Mouse (Mus musculus) T-cell, adult 2 months (primary cell): ENCODE data around the gene Polr2h.

Source experiments
- DNase-seq: peaks from one replicate; pipeline ENCODE4 v3.0.0; 2022; ENCODE audit warnings: low spot score

Gene Polr2h

GRCm38 (mm10) chr16:20722736-20723135 is 5.3 kb downstream of the Polr2h start:
- no peak for DNase-seq

- DNase-seq = no peak
Observed at GRCm38 (mm10) chr16:20723247-20723646, 5.8 kb downstream of the Polr2h start.

GRCm38 (mm10) chr16:20724338-20724748 is 6.9 kb downstream of the Polr2h start:
- peak; percentile 34 for DNase-seq

GRCm38 (mm10) chr16:20725321-20725720 is 7.9 kb downstream of the Polr2h start:
- DNase-seq = no peak

- DNase-seq = no peak
Observed at GRCm38 (mm10) chr16:20725750-20726149, 8.3 kb downstream of the Polr2h start.

- no peak for DNase-seq
Observed at GRCm38 (mm10) chr16:20726384-20726783, 8.9 kb downstream of the Polr2h start.

GRCm38 (mm10) chr16:20730293-20730711 is 12.8 kb downstream of the Polr2h start:
- no peak for DNase-seq

- DNase-seq = no peak
Observed at GRCm38 (mm10) chr16:20731688-20732087, 14.2 kb downstream of the Polr2h start.

GRCm38 (mm10) chr16:20732251-20732924 is 14.9 kb downstream of the Polr2h start:
- DNase-seq = no peak

- no peak for DNase-seq
Observed at GRCm38 (mm10) chr16:20732925-20733730, 15.7 kb downstream of the Polr2h start, which contains the start of gene Chrd. Chrd (plus strand) TSS chr16:20733127.

- DNase-seq = no peak
Observed at GRCm38 (mm10) chr16:20733731-20734730, 16.6 kb downstream of the Polr2h start, which contains the start of gene Thpo. Thpo (minus strand) TSS chr16:20734511.

GRCm38 (mm10) chr16:20735651-20736050 is 18.2 kb downstream of the Polr2h start:
- DNase-seq = no peak

GRCm38 (mm10) chr16:20736168-20736567 is 18.7 kb downstream of the Polr2h start:
- no peak for DNase-seq

GRCm38 (mm10) chr16:20736823-20737222 is 19.4 kb downstream of the Polr2h start:
- DNase-seq = no peak

GRCm38 (mm10) chr16:20739845-20740244 is 22.4 kb downstream of the Polr2h start:
- DNase-seq = no peak

GRCm38 (mm10) chr16:20746641-20747040 is 29.2 kb downstream of the Polr2h start:
- no peak for DNase-seq

- no peak for DNase-seq
Observed at GRCm38 (mm10) chr16:20750518-20750917, 33.1 kb downstream of the Polr2h start.

GRCm38 (mm10) chr16:20756052-20756451 is 38.6 kb downstream of the Polr2h start:
- no peak for DNase-seq

- no peak for DNase-seq
Observed at GRCm38 (mm10) chr16:20757385-20757784, 39.9 kb downstream of the Polr2h start.

GRCm38 (mm10) chr16:20761681-20762080 is 44.2 kb downstream of the Polr2h start:
- no peak for DNase-seq

GRCm38 (mm10) chr16:20765244-20765643 is 47.8 kb downstream of the Polr2h start:
- DNase-seq = peak; percentile 43
